Mouse (Mus musculus): ENCODE results near the gene Gjb6.
A peak's percentile ranks its signal among the peaks of the same experiment; 100 is the strongest.

The Gjb6 gene

DNA sequence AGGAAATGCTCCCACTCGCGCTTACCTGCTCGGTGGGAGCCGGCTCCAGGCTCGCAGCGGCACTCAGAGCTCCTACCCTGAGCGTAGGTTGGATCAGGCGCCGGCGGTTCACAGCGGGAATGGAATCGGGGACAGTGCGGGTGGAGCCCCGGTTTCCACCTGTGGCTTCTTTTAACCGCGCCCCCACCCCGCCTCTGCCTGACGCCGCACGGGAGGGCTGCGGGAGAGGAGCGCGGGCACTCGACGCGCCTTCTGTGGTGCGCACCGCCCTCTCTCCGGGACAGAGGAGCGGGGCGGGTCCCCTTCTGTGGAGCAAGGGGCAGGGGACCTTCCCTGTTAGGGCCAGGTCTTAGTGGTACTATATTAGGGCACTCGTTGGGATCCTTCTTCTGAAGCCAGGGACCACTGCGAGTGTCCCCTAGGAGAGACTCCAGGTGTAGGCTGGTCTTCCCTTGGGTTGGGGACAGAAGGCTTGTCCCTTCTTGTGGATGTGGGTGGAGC lies at the start of gene Gjb6:
Gene Gjb6 (minus strand): TSS at position 451 of the 501 bp plus-strand sequence.
- no peak for DNase-seq

DNA sequence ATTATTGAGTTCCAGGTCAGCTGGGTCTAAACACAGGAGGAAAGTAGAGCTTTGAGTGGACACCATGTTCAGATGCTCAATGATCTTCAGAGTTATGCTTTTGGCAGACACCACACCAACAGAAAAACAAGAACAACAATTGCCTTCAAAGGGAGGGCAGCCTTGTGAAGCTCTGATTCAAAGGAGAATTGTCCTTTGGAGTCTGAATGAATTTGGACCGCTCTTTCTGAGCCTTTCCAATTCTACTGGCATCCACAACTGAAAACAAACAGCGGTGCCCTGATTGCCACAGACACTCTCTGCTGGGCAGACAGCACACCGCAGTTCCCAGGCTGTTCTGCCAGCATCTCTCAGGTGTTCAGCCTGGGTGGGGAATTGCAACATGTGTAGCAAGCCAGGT lies 32.1 kb upstream of the Gjb6 start:
- DNase-seq: peak; percentile 7

GRCm38 (mm10) chr14:57161833-57162232 lies 28.4 kb upstream of the Gjb6 start:
- no peak for DNase-seq

GRCm38 (mm10) chr14:57161201-57161600 lies 27.8 kb upstream of the Gjb6 start:
- peak; percentile 51 for DNase-seq

DNA sequence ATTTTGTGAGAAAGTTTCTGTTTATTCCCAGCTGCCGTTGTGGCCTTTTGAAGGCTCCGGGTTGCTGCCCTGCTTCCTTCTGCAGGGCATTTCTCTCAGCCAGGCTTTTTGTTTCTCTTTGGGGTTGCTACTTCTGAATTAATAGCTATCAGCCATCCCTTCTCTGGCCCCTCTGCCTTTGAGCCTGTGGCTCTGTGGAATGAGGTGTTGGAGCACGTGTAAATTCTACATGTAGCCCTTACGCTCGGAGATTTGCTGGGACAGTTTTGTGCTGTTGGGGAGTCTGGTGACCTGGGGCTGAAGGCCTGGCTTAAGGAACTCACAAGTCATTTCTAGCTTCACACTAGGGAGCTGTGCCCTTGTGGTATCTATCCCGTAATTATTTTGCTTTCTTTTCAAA lies 21.5 kb upstream of the Gjb6 start:
- no peak for DNase-seq

DNA sequence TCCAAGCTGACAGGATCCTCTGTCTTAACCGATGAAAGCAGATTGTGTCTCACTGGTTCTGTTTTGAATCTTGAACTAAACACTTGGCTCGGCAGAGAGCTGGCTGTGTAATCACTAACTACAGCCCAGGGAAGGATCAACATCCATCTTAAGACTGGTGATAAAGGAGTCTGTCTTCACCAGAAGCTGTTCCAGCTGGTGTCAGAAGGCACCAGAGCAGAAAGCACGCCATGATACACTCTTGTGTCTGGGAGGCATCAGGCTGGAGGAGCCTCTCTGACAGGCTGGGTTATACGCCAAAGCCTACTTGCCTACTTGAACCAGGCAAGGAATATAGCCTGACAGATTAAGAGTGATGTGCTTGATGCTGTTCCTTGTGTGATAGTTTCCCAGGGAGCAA lies 12.3 kb upstream of the Gjb6 start:
- peak; percentile 21 for DNase-seq

- no peak for DNase-seq
Measured at GRCm38 (mm10) chr14:57135265-57135664, 1.9 kb upstream of the Gjb6 start.

GRCm38 (mm10) chr14:57127383-57127782 lies 6.0 kb downstream of the Gjb6 start:
- DNase-seq: no peak

DNA sequence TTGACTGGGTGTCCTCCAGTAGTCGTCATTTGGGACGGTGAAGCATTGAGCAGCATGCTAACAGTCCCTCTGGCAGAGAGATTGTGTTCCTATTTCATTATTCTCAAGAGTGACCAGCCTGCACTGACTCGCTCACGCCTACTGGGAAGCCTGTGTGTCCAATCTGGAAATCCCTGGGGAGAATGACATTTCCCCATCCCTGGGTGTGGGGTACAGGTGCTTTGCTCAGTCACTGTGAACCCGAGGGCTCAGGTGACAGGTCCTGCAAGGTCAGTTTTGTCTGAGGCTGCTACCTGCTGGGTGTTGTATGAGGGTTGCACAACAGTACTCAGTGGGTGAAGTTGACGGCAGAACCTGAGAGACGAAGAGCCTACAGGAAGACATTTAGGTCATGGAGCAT lies 11.1 kb downstream of the Gjb6 start:
- no peak for DNase-seq

DNA sequence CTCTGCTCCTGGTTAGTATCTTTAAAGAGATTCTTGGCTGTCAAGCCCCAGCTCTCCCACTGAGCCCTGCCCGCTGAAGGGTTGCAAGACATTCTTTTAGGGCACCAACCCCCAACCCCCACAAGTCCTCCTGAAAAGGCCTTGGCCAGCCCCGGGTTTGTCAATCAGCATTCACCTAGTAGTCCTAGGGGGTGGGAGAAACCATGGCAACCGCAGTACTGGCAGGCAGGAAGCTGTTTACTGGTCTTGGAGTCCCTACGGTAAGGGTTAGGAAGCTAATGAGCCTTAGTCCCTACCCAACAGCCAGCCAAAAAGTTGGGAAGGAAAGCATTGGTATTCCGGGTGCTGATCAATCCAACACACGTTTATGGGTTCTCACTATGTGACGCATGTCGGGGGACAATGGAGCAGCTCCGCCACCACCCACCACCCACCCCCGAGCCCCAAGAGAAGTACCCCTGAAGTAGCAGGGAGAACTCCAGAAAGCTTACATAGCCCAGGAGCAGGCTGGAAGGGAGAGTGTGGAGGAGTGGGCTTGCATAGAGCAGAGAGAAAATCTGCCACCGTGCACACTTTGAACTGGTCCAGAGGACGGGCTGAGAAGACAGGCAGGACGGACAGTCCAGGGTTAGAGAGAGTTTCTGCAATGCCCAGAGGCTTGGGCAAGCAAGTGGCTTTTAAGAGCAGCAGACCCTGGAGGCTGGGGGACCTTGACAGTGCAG lies 17.4 kb downstream of the Gjb6 start, which contains the start of gene Gm4491:
Gene Gm4491 (minus strand): TSS at position 61 of the 722 bp plus-strand sequence.
- DNase-seq: peak; percentile 88

GRCm38 (mm10) chr14:57109194-57109593 lies 24.2 kb downstream of the Gjb6 start:
- DNase-seq: no peak

GRCm38 (mm10) chr14:57107916-57108315 lies 25.5 kb downstream of the Gjb6 start:
- no peak for DNase-seq

DNA sequence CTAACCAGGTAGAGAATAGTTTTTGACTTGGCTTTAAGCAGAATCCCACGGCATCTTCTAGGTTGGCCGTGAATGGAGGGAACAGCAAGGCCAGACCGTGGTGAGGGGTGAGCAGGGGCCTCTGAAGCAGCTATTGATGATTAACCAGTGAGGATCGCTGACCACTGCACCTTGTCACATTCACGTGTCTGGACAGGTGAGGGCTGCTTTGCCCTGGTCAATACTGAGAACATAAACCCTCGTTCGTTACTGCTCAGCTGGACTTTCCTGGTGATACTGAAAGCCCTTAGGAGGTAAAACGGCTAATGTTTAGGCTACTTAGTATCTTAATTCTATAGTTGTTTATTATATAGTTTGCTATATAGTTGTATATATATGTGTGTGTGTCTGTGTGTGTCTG lies 26.3 kb downstream of the Gjb6 start:
- no peak for DNase-seq

DNA sequence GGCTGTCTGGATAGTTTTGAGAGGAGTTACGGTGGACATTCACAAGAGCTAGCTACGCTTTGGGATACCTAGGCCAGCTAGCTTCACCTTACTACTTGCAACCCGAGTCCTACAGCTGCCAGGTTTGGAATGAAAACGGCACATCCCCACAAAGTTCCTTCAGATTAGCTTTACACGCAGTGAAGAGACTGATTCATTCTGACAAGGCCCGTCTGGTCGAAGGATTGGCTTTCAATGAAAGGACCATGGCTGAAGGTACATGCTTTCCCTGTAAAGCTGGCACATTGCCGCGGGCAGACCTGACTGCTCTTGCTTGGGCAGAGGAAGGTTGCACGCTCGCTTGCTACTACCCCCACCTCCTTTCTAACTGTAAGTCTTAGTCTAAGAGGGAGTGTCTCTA lies 27.7 kb downstream of the Gjb6 start:
- no peak for DNase-seq

DNA sequence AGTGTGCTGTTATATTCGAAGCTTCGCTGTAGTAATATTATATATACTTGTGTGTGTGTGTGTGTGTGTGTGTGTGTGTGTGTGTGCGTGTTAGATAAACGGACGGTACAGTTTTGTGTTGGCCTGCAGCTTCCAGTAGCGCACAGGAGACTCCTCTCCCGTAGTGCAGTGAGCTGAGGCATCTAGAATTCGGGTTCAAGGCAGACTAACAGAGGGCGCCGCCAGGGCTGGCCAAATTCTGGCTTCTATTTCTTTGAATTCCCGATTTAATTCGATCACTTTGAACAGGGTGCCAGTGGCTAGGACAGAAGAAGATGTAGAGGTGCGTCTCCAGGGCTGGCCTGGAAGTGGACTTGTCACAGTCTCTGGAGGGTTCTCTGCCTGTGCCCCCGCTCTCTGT lies 28.3 kb downstream of the Gjb6 start:
- no peak for DNase-seq

GRCm38 (mm10) chr14:57104106-57105023 lies 29.0 kb downstream of the Gjb6 start, which contains the start of gene Gjb2:
TSS of gene Gjb2 (minus strand) at chr14:57104702.
- peak; percentile 6 for DNase-seq

DNA sequence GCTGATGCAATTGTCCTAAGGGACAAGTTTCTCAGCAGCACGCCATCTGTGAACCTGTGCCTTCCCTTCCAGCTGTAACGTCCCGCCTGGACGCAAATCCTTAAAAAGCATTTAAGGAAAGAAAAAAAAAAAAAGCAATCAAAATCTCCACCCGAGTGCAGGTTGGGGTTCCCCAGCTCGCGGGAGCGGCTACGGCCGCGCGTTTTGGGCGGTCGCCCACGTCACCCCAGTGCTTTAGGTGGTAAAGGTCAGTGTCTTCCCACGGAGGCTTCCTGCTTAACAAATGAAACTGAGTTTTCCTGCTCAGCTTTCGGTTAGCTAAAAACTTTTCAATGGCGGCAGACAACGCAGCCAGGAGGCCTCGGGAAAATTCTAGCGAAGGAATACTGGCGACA lies 29.7 kb downstream of the Gjb6 start:
- no peak for DNase-seq

DNA sequence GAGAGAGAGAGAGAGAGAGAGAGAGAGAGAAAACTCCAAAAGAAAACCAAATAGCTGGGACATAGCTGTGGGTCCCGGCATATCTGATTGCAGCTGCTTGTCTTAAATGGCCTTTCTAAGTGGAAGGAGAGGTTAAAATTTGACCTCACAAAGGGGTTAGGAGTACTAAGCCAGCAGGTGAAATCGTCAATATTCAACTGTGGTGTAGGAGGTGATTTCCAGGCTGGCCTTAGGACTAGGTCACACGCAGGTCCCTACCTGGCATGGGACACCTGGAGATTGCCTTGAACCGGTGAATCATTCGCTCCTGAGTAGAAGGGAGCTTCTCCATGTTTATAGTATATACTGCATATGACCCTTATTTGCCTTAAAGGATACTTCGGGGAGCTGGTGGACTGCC lies 30.3 kb downstream of the Gjb6 start:
- no peak for DNase-seq

DNA sequence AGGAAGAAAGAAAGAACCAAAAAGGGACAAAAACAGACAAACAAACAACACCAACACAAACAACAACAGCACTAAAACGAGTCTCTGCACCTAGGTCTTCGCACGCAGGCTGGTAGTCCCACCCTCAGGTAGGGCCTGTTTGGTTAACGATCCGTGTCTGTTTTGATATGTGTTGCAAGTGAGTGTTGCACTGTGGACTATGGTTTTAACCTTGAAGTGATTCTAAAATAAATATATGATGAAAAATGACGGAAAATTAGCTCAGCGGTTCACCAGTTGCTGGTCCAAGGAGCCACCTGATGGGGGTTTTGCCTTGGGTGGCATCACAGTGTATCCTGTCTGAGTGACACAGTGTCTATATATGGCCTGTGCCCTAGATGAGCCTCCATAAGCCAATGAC lies 31.8 kb downstream of the Gjb6 start:
- no peak for DNase-seq

- DNase-seq: no peak
Measured at GRCm38 (mm10) chr14:57095855-57096254, 37.6 kb downstream of the Gjb6 start.

DNA sequence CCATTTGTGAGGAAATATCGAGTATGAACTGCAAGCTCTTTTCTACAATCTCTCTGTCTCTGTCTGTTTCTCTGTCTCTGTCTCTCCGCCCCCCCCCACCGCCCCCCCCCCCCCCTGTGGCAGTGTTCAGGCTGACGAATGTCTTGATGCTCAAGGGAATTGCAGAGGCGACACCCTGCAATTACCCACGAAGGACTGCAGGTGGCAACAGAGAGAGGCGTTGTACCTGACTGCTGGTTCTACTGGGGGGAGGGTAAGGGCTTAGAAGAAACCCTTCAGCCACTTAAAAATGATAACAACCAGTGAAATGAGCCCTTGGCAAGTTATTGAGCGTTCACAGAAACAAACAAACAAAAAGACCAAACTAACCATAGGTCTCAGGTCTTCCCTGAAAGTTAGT lies 40.4 kb downstream of the Gjb6 start:
- DNase-seq: peak; percentile 58

- DNase-seq: no peak
Measured at GRCm38 (mm10) chr14:57090001-57090400, 43.4 kb downstream of the Gjb6 start.

DNA sequence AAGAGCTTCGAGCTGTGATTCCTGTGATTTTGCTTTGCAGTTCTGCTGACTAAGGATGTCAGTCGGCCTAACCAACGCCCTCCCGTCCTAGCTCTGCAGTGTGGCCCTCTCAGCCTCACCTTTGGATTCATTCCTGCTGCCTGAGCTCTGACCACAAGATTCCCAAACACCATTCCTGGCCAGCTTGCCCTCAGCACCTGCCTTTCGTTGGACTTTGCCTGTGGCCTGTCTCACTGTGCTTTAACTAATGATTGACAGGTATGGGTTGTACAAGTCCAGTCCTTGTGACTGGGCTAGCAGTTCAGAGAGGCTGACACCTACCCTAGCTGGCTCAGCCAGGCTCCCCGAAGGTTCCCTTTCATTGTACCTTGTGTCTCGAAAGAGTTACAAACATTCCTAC lies 44.3 kb downstream of the Gjb6 start:
- no peak for DNase-seq

DNA sequence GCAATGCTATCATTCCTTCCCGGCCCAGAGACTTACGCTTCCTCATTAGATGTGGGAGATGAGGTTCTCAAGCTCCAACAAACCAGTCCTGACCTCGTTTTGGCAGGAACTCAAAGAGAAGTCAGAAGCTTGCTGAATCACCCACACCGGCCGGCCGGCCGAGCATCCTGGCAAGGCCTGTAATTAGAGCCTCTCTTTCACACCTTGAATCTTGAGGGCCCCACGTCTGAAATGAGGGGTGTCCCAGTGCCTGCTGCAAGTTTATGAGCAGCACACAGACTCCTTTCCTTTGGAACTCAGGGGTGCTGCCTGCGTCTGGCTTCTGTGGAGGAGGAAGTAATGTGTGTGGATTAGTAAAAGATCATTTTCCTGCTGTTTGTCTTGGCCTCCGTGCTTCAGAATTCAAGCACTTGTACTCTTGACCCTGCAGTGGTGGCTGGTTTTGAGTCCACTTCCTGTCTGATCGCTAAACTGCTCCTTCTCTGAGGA lies 49.2 kb downstream of the Gjb6 start:
- no peak for DNase-seq
